Mouse (Mus musculus) liver, embryonic 14.5 days (tissue): ENCODE measurements around the gene Ssr1. TPM values are rescaled to one million over a fixed set of nuclear protein-coding genes. Genes with fewer than 3 reads are reported as not detected.

Experiments used
- ATAC-seq: fragments of 200-750 bp; cut with Nextera tagmentation; 2 replicates; pipeline ENCODE4 v1.8.0; 2017; ENCODE audit warnings: moderate number of reproducible peaks, mild to moderate bottlenecking, moderate library complexity; ENCODE audit not compliant: insufficient read depth
- DNase-seq, 3 experiments: peaks; one replicate each; pipeline ENCODE4 v3.0.0-alpha.2; 2012 to 2013; ENCODE audit warnings: low read depth in 3 of 3, low spot score in 3 of 3
- H3K27ac ChIP-seq: fragments of 300-500 bp; sonication (generic); 2 replicates; pipeline ENCODE4 v1.5.1; 2014; ENCODE audit warnings: moderate library complexity, mild to moderate bottlenecking, control low read depth, inconsistent platforms
- H3K27me3 ChIP-seq: fragments of 300-500 bp; sonication (generic); 2 replicates; pipeline ENCODE4 v1.6.1; 2014; ENCODE audit warnings: mild to moderate bottlenecking, low read length, moderate library complexity; ENCODE audit not compliant: control insufficient read depth, insufficient read depth
- H3K36me3 ChIP-seq: fragments of 300-500 bp; sonication (generic); replicated peaks from 2 replicates; pipeline ENCODE4 v1.6.1; 2014; ENCODE audit warnings: low read depth; ENCODE audit not compliant: control insufficient read depth, insufficient read depth
- H3K4me1 ChIP-seq, 2 experiments: fragments of 200-500 bp in 1 of 2; fragments of 300-500 bp in 1 of 2; sonication (generic) in 1 of 2; replicated peaks; 2 replicates each; pipeline ENCODE4 v1.6.1; 2012 to 2014; ENCODE audit warnings: antibody characterized with exemption in 1 of 2, inconsistent platforms in 1 of 2, low read length in 1 of 2; ENCODE audit not compliant: control insufficient read depth in 2 of 2, insufficient read depth in 2 of 2
- H3K4me2 ChIP-seq: fragments of 300-500 bp; sonication (generic); 2 replicates; pipeline ENCODE4 v1.6.1; 2014; ENCODE audit warnings: low read depth, mild to moderate bottlenecking, control low read depth, moderate library complexity
- H3K4me3 ChIP-seq, 2 experiments: fragments of 200-500 bp in 1 of 2; fragments of 300-500 bp in 1 of 2; sonication (generic) in 1 of 2; 2 replicates each; pipeline ENCODE4 v1.5.1; 2012 to 2014; ENCODE audit warnings: low read depth in 2 of 2, low read length in 2 of 2, mild to moderate bottlenecking in 2 of 2, control low read depth in 1 of 2, inconsistent platforms in 1 of 2, moderate library complexity in 1 of 2; ENCODE audit not compliant: insufficient read depth in 1 of 2
- H3K9ac ChIP-seq: fragments of 300-500 bp; sonication (generic); replicated peaks from 2 replicates; pipeline ENCODE4 v1.6.1; 2014; ENCODE audit warnings: mild to moderate bottlenecking, control low read depth, moderate library complexity
- H3K9me3 ChIP-seq: fragments of 300-500 bp; sonication (generic); 2 replicates; pipeline ENCODE4 v1.6.1; 2016; ENCODE audit warnings: low read length, mixed read lengths; ENCODE audit not compliant: control insufficient read depth
- CTCF ChIP-seq: IDR thresholded peaks from 2 replicates; pipeline ENCODE4 v1.5.1; 2016; ENCODE audit warnings: antibody characterized with exemption, low read depth, control low read depth
- EP300 ChIP-seq: IDR thresholded peaks from 2 replicates; pipeline ENCODE4 v1.6.1; 2016; ENCODE audit warnings: antibody characterized with exemption, low read depth
- WGBS: fragments of 180-500 bp; shearing (Covaris S2); extraction: QIAGEN DNeasy Blood & Tissue Kit; methylation state at CpG from one replicate; pipeline ENCODE4 v1.1.7; 2014; ENCODE audit not compliant: insufficient replicate concordance; 5-methylcytosine and 5-hydroxymethylcytosine counted together
- polyA plus RNA-seq, 2 experiments: library from polyadenylated mRNA; depleted of rRNA in 1 of 2; stranded (reverse) in 1 of 2; unstranded in 1 of 2; fragments of >200 nt; fragmentation: Nextera tagmentation in 1 of 2; extraction: Ambion mirVana in 1 of 2; gene quantifications; 2 replicates each; pipeline versions ENCODE4 v1.2.1 to v1.2.3; 2012 to 2014

Gene Ssr1
- polyA plus RNA-seq, 2 experiments = 17.0 to 74.3 TPM

DNA sequence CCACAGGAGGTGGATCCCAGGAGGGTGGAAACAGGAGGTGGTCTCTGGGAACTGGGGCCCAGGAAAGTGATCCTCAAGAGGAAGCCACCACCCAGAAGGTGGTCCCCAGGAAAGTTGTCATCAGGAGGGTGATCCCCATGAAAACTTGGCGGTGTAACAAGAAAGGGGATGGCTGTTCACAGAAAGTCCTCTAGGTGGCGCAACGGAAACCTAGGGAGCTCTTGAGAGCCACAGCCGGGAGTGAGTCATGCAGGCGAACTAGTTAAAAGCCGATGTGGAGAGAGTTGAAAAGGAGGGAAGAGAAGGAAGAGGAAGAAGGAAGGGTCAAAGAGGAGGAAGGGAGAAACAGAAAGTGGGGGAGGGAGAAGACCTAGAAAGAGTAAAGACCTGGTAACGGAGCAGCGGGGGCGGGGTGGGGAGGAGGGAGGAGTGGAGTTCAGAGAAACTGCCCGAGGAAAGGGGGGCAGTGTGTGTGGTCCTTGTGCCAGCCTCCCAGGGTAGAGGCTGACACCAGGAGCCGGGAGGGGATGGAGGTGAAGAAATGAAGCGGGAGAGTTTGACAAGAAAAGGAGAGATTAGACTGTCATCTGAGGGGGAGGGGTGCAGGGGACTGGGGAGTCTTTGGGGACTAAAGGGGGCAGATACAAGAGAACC is 30.5 kb downstream of the Ssr1 start:
- ATAC-seq (no peak), DNase-seq (peak; percentile 60 to 81 (median 64))
- H3K4me3 ChIP-seq = peak overlapping the region; percentile 53 to 64
- TF ChIP-seq EP300 = no peak
- peak; percentile 97 for TF ChIP-seq CTCF
- no peaks in the 10 kb centered on the region for H3K36me3 ChIP-seq
- peak overlapping the region; percentile 60 for H3K9ac ChIP-seq
- no peaks in the 10 kb centered on the region for H3K9me3 ChIP-seq
- H3K4me1 ChIP-seq = peaks cover 32 to 40% of the 10 kb centered on the region in 2 experiments
- peak overlapping the region; percentile 8; the same call in 1 of the 2 replicates for H3K27ac ChIP-seq
- WGBS = 2% methylated on average over 12 of the region's 12 CpGs
- H3K27me3 ChIP-seq = no peaks in the 10 kb centered on the region
- H3K4me2 ChIP-seq = peak overlapping the region; percentile 80

DNA sequence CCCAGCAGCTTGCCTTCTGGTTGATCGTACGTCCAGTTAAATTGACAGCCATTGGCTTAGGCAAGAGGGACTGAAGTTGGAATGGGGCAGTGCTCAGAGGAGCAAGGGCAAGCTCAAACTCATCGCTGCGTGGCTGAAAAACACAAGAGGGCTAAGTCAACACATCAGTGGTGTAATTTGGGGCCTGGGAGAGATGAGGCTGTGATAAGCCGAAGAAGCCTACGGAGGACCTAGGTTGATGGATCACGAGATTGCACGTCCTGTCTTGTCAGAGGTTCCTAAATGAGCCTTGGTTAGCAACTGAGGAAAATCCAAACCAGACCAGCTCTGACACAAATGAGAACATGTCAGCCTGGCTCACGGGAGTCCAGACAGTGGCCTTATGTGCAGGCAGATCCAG is 31.5 kb downstream of the Ssr1 start:
- Histone ChIP-seq H3K4me1 (peaks cover 33 to 42% of the 10 kb centered on the region in 2 experiments), H3K27ac (no peak overlapping the region), H3K9ac (no peak overlapping the region), H3K27me3 (no peaks in the 10 kb centered on the region), H3K4me3 (no peak overlapping the region), H3K36me3 (no peaks in the 10 kb centered on the region), H3K9me3 (no peaks in the 10 kb centered on the region), H3K4me2 (no peak overlapping the region)
- DNase-seq (no peak), ATAC-seq (no peak)
- 70% methylated on average over 9 of the region's 9 CpGs for WGBS
- TF ChIP-seq CTCF = no peak
- no peak for TF ChIP-seq EP300

DNA sequence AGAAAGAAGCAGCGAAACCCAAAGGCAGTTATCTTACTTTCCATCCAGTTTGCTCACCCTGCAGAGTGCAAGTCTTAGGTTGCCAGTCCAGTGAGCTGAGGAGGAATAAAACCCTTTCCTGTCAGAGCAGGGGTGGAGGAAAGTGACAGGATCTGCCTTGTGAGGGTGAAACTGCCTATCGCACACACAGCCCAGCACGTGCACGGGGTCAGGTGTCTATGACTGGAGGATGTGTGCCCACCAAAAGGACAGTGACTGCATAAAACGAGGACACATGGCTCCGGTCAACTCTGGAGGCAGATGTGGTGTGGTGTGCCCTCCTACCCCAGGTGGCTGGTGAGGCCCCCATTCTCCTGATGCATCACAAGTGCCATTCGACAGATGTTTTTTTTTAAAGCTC is 34.1 kb downstream of the Ssr1 start:
- no peaks in the 10 kb centered on the region for H3K36me3 ChIP-seq
- H3K9ac ChIP-seq = no peak overlapping the region
- H3K4me2 ChIP-seq = no peak overlapping the region
- no peaks in the 10 kb centered on the region for H3K27me3 ChIP-seq
- DNase-seq = no peak
- H3K4me3 ChIP-seq = no peak overlapping the region
- H3K4me1 ChIP-seq = peaks cover 21 to 28% of the 10 kb centered on the region in 2 experiments
- no peaks in the 10 kb centered on the region for H3K9me3 ChIP-seq
- no peak for ATAC-seq
- 63% methylated on average over 7 of the region's 7 CpGs for WGBS
- no peak overlapping the region for H3K27ac ChIP-seq
- no peak for TF ChIP-seq CTCF
- no peak for TF ChIP-seq EP300

DNA sequence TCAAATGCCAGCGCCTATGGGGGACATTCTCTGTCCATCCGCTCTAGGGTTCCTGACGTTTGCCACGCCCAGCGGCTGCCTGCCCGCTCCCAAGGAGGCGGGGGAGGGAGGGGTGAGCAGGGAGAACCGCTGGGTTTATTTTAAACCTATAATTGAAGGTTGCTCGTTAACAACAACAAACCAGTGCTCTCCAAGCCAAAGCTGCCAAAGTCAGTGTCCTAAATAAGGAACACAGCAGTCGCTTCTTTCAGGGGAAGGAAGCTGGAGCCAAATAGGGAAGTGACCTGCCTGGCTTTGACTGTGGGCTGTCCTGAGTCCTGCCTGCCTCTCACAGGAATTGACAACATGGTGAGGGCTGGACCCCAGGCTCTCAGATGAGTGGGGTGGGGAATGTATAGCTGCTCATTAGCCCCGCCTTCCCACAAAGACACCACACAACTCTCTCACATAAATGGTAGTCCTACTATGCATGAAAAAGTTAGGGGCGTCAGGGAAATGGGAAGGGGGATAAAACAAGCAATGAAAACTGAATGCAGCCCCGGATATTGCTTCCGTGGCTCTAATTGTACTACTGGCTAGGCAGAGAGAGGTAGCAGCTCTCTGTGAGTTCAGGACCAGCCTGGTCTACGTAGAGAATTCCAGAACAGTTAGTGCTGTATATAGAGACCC is 34.6 kb downstream of the Ssr1 start:
- H3K27ac ChIP-seq = no peak overlapping the region
- DNase-seq (no peak), ATAC-seq (no peak)
- peaks cover 16 to 22% of the 10 kb centered on the region in 2 experiments for H3K4me1 ChIP-seq
- H3K36me3 ChIP-seq = no peaks in the 10 kb centered on the region
- WGBS = 52% methylated on average over 15 of the region's 15 CpGs
- H3K4me3 ChIP-seq = no peak overlapping the region
- TF ChIP-seq CTCF = no peak
- TF ChIP-seq EP300 = no peak
- no peaks in the 10 kb centered on the region for H3K27me3 ChIP-seq
- no peaks in the 10 kb centered on the region for H3K9me3 ChIP-seq
- H3K4me2 ChIP-seq = no peak overlapping the region
- H3K9ac ChIP-seq = no peak overlapping the region

DNA sequence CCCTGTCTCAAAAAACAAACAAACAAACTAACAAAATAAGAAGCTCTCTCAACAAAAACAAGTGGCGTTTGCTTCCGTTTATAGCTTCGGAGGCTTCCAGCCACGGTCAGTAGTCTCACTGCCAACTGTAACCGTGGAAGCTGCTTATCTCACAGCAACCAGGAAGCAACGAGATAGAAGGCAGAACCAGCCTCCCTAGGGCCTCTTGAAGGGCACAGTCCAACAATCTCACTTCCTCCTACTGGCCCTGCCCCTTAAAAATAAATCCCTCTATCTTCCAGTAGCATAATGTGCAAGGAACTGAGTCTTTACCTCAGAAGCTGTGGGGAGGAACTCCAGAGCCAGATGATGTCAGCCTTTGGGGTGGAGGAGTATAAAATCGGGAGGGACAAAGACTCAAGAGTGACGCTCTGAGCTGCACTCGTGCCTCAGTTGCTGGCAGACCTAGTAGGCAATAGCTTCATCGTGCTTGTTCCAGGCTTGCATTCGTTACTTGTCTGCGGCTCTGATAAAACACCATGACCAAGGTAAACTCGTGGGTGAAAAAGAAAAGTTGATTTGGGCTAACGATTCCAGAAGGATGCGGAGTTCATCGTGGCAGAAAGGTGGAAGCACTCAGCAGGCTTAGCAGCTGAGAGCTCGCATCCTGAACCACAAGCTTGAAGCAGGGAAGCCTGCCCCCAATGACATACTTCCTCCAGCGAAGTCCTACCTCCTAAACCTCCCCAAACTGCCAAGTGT is 35.3 kb downstream of the Ssr1 start:
- TF ChIP-seq CTCF (no peak), EP300 (peak; percentile 67)
- Histone ChIP-seq H3K36me3 (no peaks in the 10 kb centered on the region), H3K4me1 (peaks cover 9 to 15% of the 10 kb centered on the region in 2 experiments), H3K9ac (no peak overlapping the region), H3K27me3 (no peaks in the 10 kb centered on the region), H3K4me2 (no peak overlapping the region; the same call in 1 of the 2 replicates), H3K9me3 (no peaks in the 10 kb centered on the region), H3K4me3 (no peak overlapping the region), H3K27ac (0 out of 2 replicates have a peak overlapping the region, but pooled peaks have one; percentile 6)
- ATAC-seq (peak; percentile 77), DNase-seq (peak; percentile 47 to 51 (median 48))
- WGBS = 50% methylated on average over 18 of the region's 18 CpGs
